Mouse (Mus musculus) cortical plate, adult 2 months (tissue): ENCODE results near the gene Acp1.

ENCODE experiments used
- CTCF ChIP-seq: fragments of 200-500 bp; IDR thresholded peaks from 2 replicates; pipeline ENCODE4 v1.5.1; 2011; ENCODE audit warnings: mild to moderate bottlenecking, control low read depth, low read length; ENCODE audit not compliant: insufficient read depth; ENCODE audit errors: extremely low read depth
- POLR2A ChIP-seq: fragments of 200-500 bp; IDR thresholded peaks from 2 replicates; pipeline ENCODE4 v1.6.1; 2011; ENCODE audit warnings: mild to moderate bottlenecking, low read length, control low read depth; ENCODE audit not compliant: insufficient read depth; ENCODE audit errors: extremely low read depth

GRCm38 (mm10) chr12:30883986-30884621 is 27.3 kb downstream of the Acp1 start, which contains the start of gene Alkal2:
- TF ChIP-seq CTCF (no peak), POLR2A (no peak)
